Mouse (Mus musculus): ENCODE results near the gene Slc5a11.

DNA sequence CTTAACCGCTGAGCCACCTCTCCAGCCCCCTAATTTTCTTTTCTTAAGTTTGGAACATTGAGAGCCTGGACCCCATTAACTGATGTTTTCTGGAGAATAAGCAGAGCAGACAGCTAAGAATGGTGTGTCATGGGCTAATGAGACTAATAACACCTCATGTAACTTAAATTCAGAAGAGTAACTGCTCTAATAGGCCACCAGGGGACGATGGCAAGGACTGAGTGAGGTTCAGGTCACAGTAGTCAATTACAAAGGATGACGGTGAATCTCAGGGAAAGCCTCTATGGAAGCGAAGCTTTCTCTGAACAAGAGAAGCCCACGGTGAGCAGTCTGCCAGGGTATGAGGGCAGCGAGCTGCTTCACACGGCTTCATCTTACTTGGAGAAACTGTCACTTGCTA is 80.8 kb downstream of the Slc5a11 start:
- TF ChIP-seq CTCF (conservative IDR thresholded peaks at IDR 0.05; ENCODE audit: insufficient read depth, insufficient read length, low read depth, low read length) (no peak), POLR2A (IDR thresholded peaks at IDR 0.05; ENCODE audit: low read depth, low read length) (no peak)
